In the genomic region with DNA sequence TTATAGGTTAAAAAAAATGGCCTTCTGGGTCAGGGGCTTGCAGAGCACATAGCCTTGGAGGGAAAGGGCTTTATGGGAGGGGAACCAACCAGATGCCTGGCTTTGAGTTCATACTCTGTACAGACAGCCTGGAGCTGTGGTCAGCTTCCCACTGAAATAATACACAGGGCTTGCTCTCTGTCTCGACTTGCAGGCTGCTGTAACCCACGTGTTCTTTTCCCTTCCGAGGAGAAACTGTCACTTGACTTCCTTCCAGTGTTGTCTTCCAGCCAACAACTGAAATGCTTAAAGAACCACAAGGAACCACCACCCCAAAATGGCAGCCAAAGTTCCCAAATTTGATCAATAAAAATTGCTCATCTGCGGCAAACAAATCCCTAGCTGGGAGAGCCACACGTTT, we compare ENCODE assay signal across 18 mouse cellular contexts.
"Had no signal": no experiment of that assay in that cellular context is flagged by ENCODE, and none has a peak within 500 bp of the region (broad histone marks: within the 10 kb centered on the region; RNA-seq: fewer than 3 reads in every experiment).

No protein-coding gene starts in this region.

- H3K4me2 ChIP-seq: lung, embryonic 14.5 days; midbrain, embryonic 12.5 days; neural tube, embryonic 13.5 days; neural tube, embryonic 15.5 days had no signal

- H3K9me3 ChIP-seq: midbrain, embryonic 12.5 days; neural tube, embryonic 13.5 days; neural tube, embryonic 15.5 days had no signal

- H3K9ac ChIP-seq: lung, embryonic 14.5 days; midbrain, embryonic 12.5 days; neural tube, embryonic 13.5 days; neural tube, embryonic 15.5 days had no signal

- DNase-seq: lung, adult 18-20 months; lung, embryonic 14.5 days; lung, postnatal 14 days; lung, postnatal 36 days; midbrain, embryonic 14.5 days; retina, postnatal 1 day; right cerebral cortex, adult 18-20 months; right cerebral cortex, postnatal 25 days; spleen, adult 18-20 months; thymus, adult 18-20 months; thymus, postnatal 14 days; thymus, postnatal 36 days had no signal

- H3K27ac ChIP-seq: midbrain, embryonic 10.5 days; midbrain, embryonic 12.5 days; neural tube, embryonic 13.5 days; neural tube, embryonic 15.5 days had no signal

- H3K4me3 ChIP-seq: midbrain, embryonic 10.5 days; midbrain, embryonic 12.5 days; myocyte; neural tube, embryonic 13.5 days; neural tube, embryonic 15.5 days had no signal

- ATAC-seq: midbrain, embryonic 16.5 days had no signal

- H3K27me3 ChIP-seq: midbrain, embryonic 12.5 days; neural tube, embryonic 13.5 days; neural tube, embryonic 15.5 days had no signal
